Mouse (Mus musculus): Measurements from ENCODE around the gene Atg5.

DNA sequence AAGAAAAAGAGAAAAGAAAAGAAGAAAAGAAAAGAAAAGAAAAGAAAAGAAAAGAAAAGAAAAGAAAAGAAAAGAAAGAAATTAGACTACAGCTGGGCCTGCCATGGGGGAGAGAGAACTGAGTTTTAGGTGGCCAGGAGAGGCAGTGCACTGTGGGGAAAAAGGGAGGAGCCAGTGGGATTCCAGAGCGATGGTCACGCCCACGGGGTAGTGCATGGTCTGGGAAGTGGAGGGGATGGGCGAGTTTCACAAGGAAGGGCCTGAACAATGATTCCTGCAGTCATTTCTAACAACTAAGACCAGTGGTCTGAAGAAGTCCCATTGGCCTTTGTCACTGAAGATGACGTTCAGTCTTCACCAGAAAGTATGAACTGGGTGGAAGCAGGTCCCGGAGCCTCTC is 102.5 kb downstream of the Atg5 start:
- no peak for TF ChIP-seq CTCF (IDR thresholded peaks at IDR 0.05; ENCODE audit: borderline replicate concordance, extremely low read depth, insufficient read depth, insufficient read length)
- TF ChIP-seq POLR2A (IDR thresholded peaks at IDR 0.05; ENCODE audit: borderline replicate concordance, extremely low read depth, insufficient read depth, insufficient read length, poor library complexity, severe bottlenecking), result no peak
